Mouse (Mus musculus) small intestine, adult 2 months (tissue): ENCODE data around the gene Ywhah. TPM values are rescaled to one million over a fixed set of nuclear protein-coding genes. Genes with fewer than 3 reads are reported as not detected.

ENCODE experiments used
- H3K27ac ChIP-seq: fragments of 200-500 bp; 2 replicates; pipeline ENCODE4 v1.5.1; 2012; ENCODE audit warnings: low read depth, low read length, control low read depth, inconsistent platforms; ENCODE audit not compliant: insufficient read depth
- H3K27me3 ChIP-seq: fragments of 200-500 bp; 2 replicates; pipeline ENCODE4 v1.6.1; 2012; ENCODE audit warnings: mild to moderate bottlenecking, moderate library complexity, low read length, inconsistent platforms; ENCODE audit not compliant: control insufficient read depth, insufficient read depth
- H3K36me3 ChIP-seq: fragments of 200-500 bp; 2 replicates; pipeline ENCODE4 v1.6.1; 2012; ENCODE audit warnings: mild to moderate bottlenecking, low read length, control low read depth, inconsistent platforms; ENCODE audit not compliant: control insufficient read depth, insufficient read depth
- H3K4me1 ChIP-seq: fragments of 200-500 bp; 2 replicates; pipeline ENCODE4 v1.6.1; 2012; ENCODE audit warnings: low read length, inconsistent platforms, mixed read lengths; ENCODE audit not compliant: control insufficient read depth, insufficient read depth, insufficient read length
- H3K4me3 ChIP-seq: fragments of 200-500 bp; 2 replicates; pipeline ENCODE4 v1.5.1; 2012; ENCODE audit warnings: low read depth, mild to moderate bottlenecking, control low read depth, inconsistent platforms, low read length, moderate library complexity
- CTCF ChIP-seq: fragments of 200-500 bp; IDR thresholded peaks from 2 replicates; pipeline ENCODE4 v1.5.1; 2012; ENCODE audit warnings: low read depth, mild to moderate bottlenecking, control low read depth, inconsistent platforms, low read length, moderate library complexity, mixed read lengths; ENCODE audit not compliant: insufficient replicate concordance, insufficient read length; ENCODE audit errors: extremely low read depth
- POLR2A ChIP-seq: fragments of 200-500 bp; IDR thresholded peaks from 2 replicates; pipeline ENCODE4 v1.6.1; 2012; ENCODE audit warnings: low read depth, mild to moderate bottlenecking, control low read depth, inconsistent platforms, low read length, moderate library complexity
- WGBS: fragments of 180-500 bp; shearing (Covaris S2); methylation state at CpG from one replicate; pipeline ENCODE4 v1.1.7; 2018; 5-methylcytosine and 5-hydroxymethylcytosine counted together
- polyA plus RNA-seq: library from polyadenylated mRNA; depleted of rRNA; stranded (reverse); fragments of >200 nt; gene quantifications from 2 replicates; pipeline ENCODE4 v1.2.3, GENCODE M21; 2012; rRNA removed

Ywhah gene
- polyA plus RNA-seq: 105 and 188 TPM in 2 replicates

- Histone ChIP-seq H3K4me1 (peaks cover 13% of the 10 kb centered on the region; the same call in 1 of the 2 replicates), H3K36me3 (peaks cover 8% of the 10 kb centered on the region; the same call in 1 of the 2 replicates), H3K4me3 (peak within 1 kb of the TSS; percentile 87), H3K27me3 (no peaks in the 10 kb centered on the region), H3K27ac (peak within 1 kb of the TSS; percentile 96)
- no peak for TF ChIP-seq CTCF
- peak; percentile 74 for TF ChIP-seq POLR2A
- under 1% methylated on average over 117 of the region's 121 CpGs for WGBS
Observed at GRCm38 (mm10) chr5:33018561-33019425, at the start of gene Ywhah. TSS of gene Ywhah (plus strand) at chr5:33018816.

GRCm38 (mm10) chr5:32976541-32976940 is 42.1 kb upstream of the Ywhah start:
- Histone ChIP-seq H3K36me3 (peaks cover 25% of the 10 kb centered on the region), H3K4me1 (no peaks in the 10 kb centered on the region)

GRCm38 (mm10) chr5:32977179-32977578 is 41.4 kb upstream of the Ywhah start:
- H3K36me3 ChIP-seq: peaks cover 26% of the 10 kb centered on the region
- TF ChIP-seq CTCF: no peak
- TF ChIP-seq POLR2A: no peak
- H3K27ac ChIP-seq: no peak overlapping the region
- no peak overlapping the region for H3K4me3 ChIP-seq
- H3K4me1 ChIP-seq: no peaks in the 10 kb centered on the region
- H3K27me3 ChIP-seq: no peaks in the 10 kb centered on the region

More at GRCm38 (mm10) chr5:32976541-32976940, 42.1 kb upstream of the Ywhah start:
- no peak overlapping the region for H3K4me3 ChIP-seq
- WGBS: 82% methylated on average over 4 of the region's 4 CpGs
- no peaks in the 10 kb centered on the region for H3K27me3 ChIP-seq
- no peak for TF ChIP-seq POLR2A
- TF ChIP-seq CTCF: no peak
- H3K27ac ChIP-seq: no peak overlapping the region

GRCm38 (mm10) chr5:32985379-32985778 is 33.2 kb upstream of the Ywhah start:
- Histone ChIP-seq H3K4me3 (no peak overlapping the region), H3K36me3 (peaks cover 25% of the 10 kb centered on the region), H3K27ac (no peak overlapping the region), H3K27me3 (no peaks in the 10 kb centered on the region), H3K4me1 (no peaks in the 10 kb centered on the region)
- no peak for TF ChIP-seq CTCF
- no peak for TF ChIP-seq POLR2A
- WGBS: 93% methylated on average over 1 of the region's 1 CpGs

GRCm38 (mm10) chr5:32987873-32988272 is 30.7 kb upstream of the Ywhah start:
- WGBS: 79% methylated on average over 1 of the region's 1 CpGs
- Histone ChIP-seq H3K4me3 (no peak overlapping the region), H3K27ac (no peak overlapping the region), H3K4me1 (no peaks in the 10 kb centered on the region), H3K36me3 (peaks cover 14% of the 10 kb centered on the region), H3K27me3 (no peaks in the 10 kb centered on the region)
- no peak for TF ChIP-seq CTCF
- TF ChIP-seq POLR2A: no peak

GRCm38 (mm10) chr5:32989959-32990640 is 28.5 kb upstream of the Ywhah start:
- TF ChIP-seq POLR2A: no peak
- TF ChIP-seq CTCF: no peak
- Histone ChIP-seq H3K4me3 (no peak overlapping the region), H3K27me3 (no peaks in the 10 kb centered on the region), H3K27ac (no peak overlapping the region), H3K36me3 (peaks cover 3% of the 10 kb centered on the region), H3K4me1 (no peaks in the 10 kb centered on the region)
- WGBS: 74% methylated on average over 13 of the region's 13 CpGs

GRCm38 (mm10) chr5:32991152-32991551 is 27.5 kb upstream of the Ywhah start:
- Histone ChIP-seq H3K4me3 (no peak overlapping the region), H3K27me3 (no peaks in the 10 kb centered on the region), H3K27ac (no peak overlapping the region), H3K4me1 (no peaks in the 10 kb centered on the region), H3K36me3 (peaks cover 2% of the 10 kb centered on the region)
- 81% methylated on average over 8 of the region's 8 CpGs for WGBS
- no peak for TF ChIP-seq CTCF
